Mouse (Mus musculus): ENCODE results near the gene Gm17416. TPM values are rescaled to one million over a fixed set of nuclear protein-coding genes. Genes with fewer than 3 reads are reported as not detected.

Gm17416 gene
- total and polyA plus RNA-seq, 3 experiments, result not detected

Other genes with a start within 250 kb of the Gm17416 start
- gene Rbck1, start 236.7 kb upstream of the Gm17416 start, total RNA-seq (2012; rRNA removed), result 84.9 and 90.9 TPM in 2 replicates
- gene Rbck1, start 236.7 kb upstream of the Gm17416 start, polyA plus RNA-seq (2012; ENCODE audit: insufficient read depth in 1 of 2, insufficient read length in 2 of 2, low read depth in 1 of 2, low replicate concordance in 2 of 2, missing spikeins in 1 of 2), result 100 to 1,000 TPM in 1 of 2 experiments, 10 to 100 TPM in 1; 92.1 to 162 TPM
- gene Trib3, start 225.3 kb upstream of the Gm17416 start, total RNA-seq (2012; rRNA removed), result 6.1 and 62.9 TPM in 2 replicates
- gene Trib3, start 225.3 kb upstream of the Gm17416 start, polyA plus RNA-seq (2012; ENCODE audit: insufficient read depth in 1 of 2, insufficient read length in 2 of 2, low read depth in 1 of 2, low replicate concordance in 2 of 2, missing spikeins in 1 of 2), result 10 to 100 TPM in 1 of 2 experiments, not detected in 1; 34.9 TPM
- gene Nrsn2, start 192.7 kb upstream of the Gm17416 start, total RNA-seq (2012; rRNA removed), result not detected in 2 replicates
- gene Nrsn2, start 192.7 kb upstream of the Gm17416 start, polyA plus RNA-seq (2012; ENCODE audit: insufficient read depth in 1 of 2, insufficient read length in 2 of 2, low read depth in 1 of 2, low replicate concordance in 2 of 2, missing spikeins in 1 of 2), result not detected
- gene Sox12, start 171.3 kb upstream of the Gm17416 start, total RNA-seq (2012; rRNA removed), result 1.5 and 2.0 TPM in 2 replicates
- gene Sox12, start 171.3 kb upstream of the Gm17416 start, polyA plus RNA-seq (2012; ENCODE audit: insufficient read depth in 1 of 2, insufficient read length in 2 of 2, low read depth in 1 of 2, low replicate concordance in 2 of 2, missing spikeins in 1 of 2), result 10 to 100 TPM in 1 of 2 experiments, not detected in 1; 24.7 TPM
- gene Zcchc3, start 154.3 kb upstream of the Gm17416 start, total RNA-seq (2012; rRNA removed), result 5.1 and 5.7 TPM in 2 replicates
- gene Zcchc3, start 154.3 kb upstream of the Gm17416 start, polyA plus RNA-seq (2012; ENCODE audit: insufficient read depth in 1 of 2, insufficient read length in 2 of 2, low read depth in 1 of 2, low replicate concordance in 2 of 2, missing spikeins in 1 of 2), result 10 to 100 TPM in 1 of 2 experiments, not detected in 1; 12.1 TPM
- gene 6820408C15Rik, start 153.8 kb upstream of the Gm17416 start, total RNA-seq (2012; rRNA removed), result 0.08 and 0.13 TPM in 2 replicates
- gene 6820408C15Rik, start 153.8 kb upstream of the Gm17416 start, polyA plus RNA-seq (2012; ENCODE audit: insufficient read depth in 1 of 2, insufficient read length in 2 of 2, low read depth in 1 of 2, low replicate concordance in 2 of 2, missing spikeins in 1 of 2), result under 1 TPM in 1 of 2 experiments, not detected in 1; 0.31 TPM
- not detected in 2 replicates for gene Defb23, start 104.7 kb upstream of the Gm17416 start, total RNA-seq (2012; rRNA removed)
- gene Defb23, start 104.7 kb upstream of the Gm17416 start, polyA plus RNA-seq (2012; ENCODE audit: insufficient read depth in 1 of 2, insufficient read length in 2 of 2, low read depth in 1 of 2, low replicate concordance in 2 of 2, missing spikeins in 1 of 2), result not detected
- gene Defb20, start 92.3 kb upstream of the Gm17416 start, total RNA-seq (2012; rRNA removed), result not detected in 2 replicates
- not detected for gene Defb20, start 92.3 kb upstream of the Gm17416 start, polyA plus RNA-seq (2012; ENCODE audit: insufficient read depth in 1 of 2, insufficient read length in 2 of 2, low read depth in 1 of 2, low replicate concordance in 2 of 2, missing spikeins in 1 of 2)
- not detected in 2 replicates for gene Defb22, start 79.2 kb upstream of the Gm17416 start, total RNA-seq (2012; rRNA removed)
- not detected for gene Defb22, start 79.2 kb upstream of the Gm17416 start, polyA plus RNA-seq (2012; ENCODE audit: insufficient read depth in 1 of 2, insufficient read length in 2 of 2, low read depth in 1 of 2, low replicate concordance in 2 of 2, missing spikeins in 1 of 2)
- gene Defb26, start 57.6 kb upstream of the Gm17416 start, total RNA-seq (2012; rRNA removed), result not detected in 2 replicates
- not detected for gene Defb26, start 57.6 kb upstream of the Gm17416 start, polyA plus RNA-seq (2012; ENCODE audit: insufficient read depth in 1 of 2, insufficient read length in 2 of 2, low read depth in 1 of 2, low replicate concordance in 2 of 2, missing spikeins in 1 of 2)
- not detected in 2 replicates for gene Defb28, start 51.1 kb upstream of the Gm17416 start, total RNA-seq (2012; rRNA removed)
- not detected for gene Defb28, start 51.1 kb upstream of the Gm17416 start, polyA plus RNA-seq (2012; ENCODE audit: insufficient read depth in 1 of 2, insufficient read length in 2 of 2, low read depth in 1 of 2, low replicate concordance in 2 of 2, missing spikeins in 1 of 2)
- gene Defb29, start 29.2 kb upstream of the Gm17416 start, total RNA-seq (2012; rRNA removed), result not detected in 2 replicates
- not detected for gene Defb29, start 29.2 kb upstream of the Gm17416 start, polyA plus RNA-seq (2012; ENCODE audit: insufficient read depth in 1 of 2, insufficient read length in 2 of 2, low read depth in 1 of 2, low replicate concordance in 2 of 2, missing spikeins in 1 of 2)
- gene Defb21, start 3.4 kb downstream of the Gm17416 start, total RNA-seq (2012; rRNA removed), result not detected in 2 replicates
- not detected for gene Defb21, start 3.4 kb downstream of the Gm17416 start, polyA plus RNA-seq (2012; ENCODE audit: insufficient read depth in 1 of 2, insufficient read length in 2 of 2, low read depth in 1 of 2, low replicate concordance in 2 of 2, missing spikeins in 1 of 2)
- gene Defb19, start 11.0 kb downstream of the Gm17416 start, total RNA-seq (2012; rRNA removed), result not detected in 2 replicates
- not detected for gene Defb19, start 11.0 kb downstream of the Gm17416 start, polyA plus RNA-seq (2012; ENCODE audit: insufficient read depth in 1 of 2, insufficient read length in 2 of 2, low read depth in 1 of 2, low replicate concordance in 2 of 2, missing spikeins in 1 of 2)
- not detected in 2 replicates for gene Defb45, start 30.1 kb downstream of the Gm17416 start, total RNA-seq (2012; rRNA removed)
- not detected for gene Defb45, start 30.1 kb downstream of the Gm17416 start, polyA plus RNA-seq (2012; ENCODE audit: insufficient read depth in 1 of 2, insufficient read length in 2 of 2, low read depth in 1 of 2, low replicate concordance in 2 of 2, missing spikeins in 1 of 2)
- not detected in 2 replicates for gene Defb36, start 35.0 kb downstream of the Gm17416 start, total RNA-seq (2012; rRNA removed)
- gene Defb36, start 35.0 kb downstream of the Gm17416 start, polyA plus RNA-seq (2012; ENCODE audit: insufficient read depth in 1 of 2, insufficient read length in 2 of 2, low read depth in 1 of 2, low replicate concordance in 2 of 2, missing spikeins in 1 of 2), result not detected
- gene Defb25, start 53.7 kb downstream of the Gm17416 start, total RNA-seq (2012; rRNA removed), result not detected in 2 replicates
- not detected for gene Defb25, start 53.7 kb downstream of the Gm17416 start, polyA plus RNA-seq (2012; ENCODE audit: insufficient read depth in 1 of 2, insufficient read length in 2 of 2, low read depth in 1 of 2, low replicate concordance in 2 of 2, missing spikeins in 1 of 2)
- gene Rem1, start 57.6 kb downstream of the Gm17416 start, total RNA-seq (2012; rRNA removed), result not detected in 2 replicates
- not detected for gene Rem1, start 57.6 kb downstream of the Gm17416 start, polyA plus RNA-seq (2012; ENCODE audit: insufficient read depth in 1 of 2, insufficient read length in 2 of 2, low read depth in 1 of 2, low replicate concordance in 2 of 2, missing spikeins in 1 of 2)
- 73.8 and 82.7 TPM in 2 replicates for gene H13, start 100.1 kb downstream of the Gm17416 start, total RNA-seq (2012; rRNA removed)
- gene H13, start 100.1 kb downstream of the Gm17416 start, polyA plus RNA-seq (2012; ENCODE audit: insufficient read depth in 1 of 2, insufficient read length in 2 of 2, low read depth in 1 of 2, low replicate concordance in 2 of 2, missing spikeins in 1 of 2), result 100 to 1,000 TPM; 139 to 421 TPM
- 1.6 and 2.7 TPM in 2 replicates for gene Mcts2, start 117.7 kb downstream of the Gm17416 start, total RNA-seq (2012; rRNA removed)
- 1 to 10 TPM in 1 of 2 experiments, not detected in 1; 3.0 TPM for gene Mcts2, start 117.7 kb downstream of the Gm17416 start, polyA plus RNA-seq (2012; ENCODE audit: insufficient read depth in 1 of 2, insufficient read length in 2 of 2, low read depth in 1 of 2, low replicate concordance in 2 of 2, missing spikeins in 1 of 2)
- gene Id1, start 166.9 kb downstream of the Gm17416 start, total RNA-seq (2012; rRNA removed), result 59.8 and 102 TPM in 2 replicates
- 100 to 1,000 TPM in 1 of 2 experiments, not detected in 1; 486 TPM for gene Id1, start 166.9 kb downstream of the Gm17416 start, polyA plus RNA-seq (2012; ENCODE audit: insufficient read depth in 1 of 2, insufficient read length in 2 of 2, low read depth in 1 of 2, low replicate concordance in 2 of 2, missing spikeins in 1 of 2)
- not detected in 2 replicates for gene Cox4i2, start 184.8 kb downstream of the Gm17416 start, total RNA-seq (2012; rRNA removed)
- under 1 TPM in 1 of 2 experiments, not detected in 1; 0.17 TPM for gene Cox4i2, start 184.8 kb downstream of the Gm17416 start, polyA plus RNA-seq (2012; ENCODE audit: insufficient read depth in 1 of 2, insufficient read length in 2 of 2, low read depth in 1 of 2, low replicate concordance in 2 of 2, missing spikeins in 1 of 2)

Measured in MEL (cell line).